Mouse (Mus musculus): Measurements from ENCODE around the gene Zfp654. TPM values are rescaled to one million over a fixed set of nuclear protein-coding genes. Genes with fewer than 3 reads are reported as not detected.

The Zfp654 gene
- polyA plus RNA-seq, 1 experiment from 2014 or later: 2.4 TPM

GRCm38 (mm10) chr16:64803041-64803440 lies 48.4 kb downstream of the Zfp654 start:
- DNase-seq (ENCODE audit: low spot score) (no peak), ATAC-seq (ENCODE audit: low FRiP score, low TSS enrichment) (no peak)
- Histone ChIP-seq H3K4me3 (ENCODE audit: low read depth, low read length) (no peak overlapping the region), H3K27ac (replicated peaks) (no peak overlapping the region), H3K27me3 (ENCODE audit: control insufficient read depth, insufficient read depth, low read length) (no peaks in the 10 kb centered on the region), H3K9ac (ENCODE audit: low read length) (no peak overlapping the region), H3K9me3 (ENCODE audit: control insufficient read depth, low read length) (no peaks in the 10 kb centered on the region), H3K4me1 (replicated peaks; ENCODE audit: control insufficient read depth, insufficient read depth) (no peaks in the 10 kb centered on the region), H3K36me3 (ENCODE audit: control insufficient read depth, insufficient read depth, low read length) (no peaks in the 10 kb centered on the region; the same call in 1 of the 2 replicates), H3K4me2 (replicated peaks; ENCODE audit: low read depth) (no peak overlapping the region)
- 65% methylated on average over 3 of the region's 3 CpGs for WGBS
- TF ChIP-seq EP300 (optimal IDR thresholded peaks at IDR 0.05): no peak
- no peak for TF ChIP-seq CTCF (IDR thresholded peaks at IDR 0.05; ENCODE audit: low read depth)

GRCm38 (mm10) chr16:64801638-64802037 lies 49.8 kb downstream of the Zfp654 start:
- no peak overlapping the region for H3K4me3 ChIP-seq (ENCODE audit: low read depth, low read length)
- ATAC-seq (ENCODE audit: low FRiP score, low TSS enrichment): no peak
- no peaks in the 10 kb centered on the region for H3K9me3 ChIP-seq (ENCODE audit: control insufficient read depth, low read length)
- no peak overlapping the region for H3K9ac ChIP-seq (ENCODE audit: low read length)
- H3K4me1 ChIP-seq (replicated peaks; ENCODE audit: control insufficient read depth, insufficient read depth): no peaks in the 10 kb centered on the region
- H3K27ac ChIP-seq (replicated peaks): no peak overlapping the region
- no peak overlapping the region for H3K4me2 ChIP-seq (replicated peaks; ENCODE audit: low read depth)
- no peaks in the 10 kb centered on the region for H3K27me3 ChIP-seq (ENCODE audit: control insufficient read depth, insufficient read depth, low read length)
- DNase-seq (ENCODE audit: low spot score): no peak
- no peak for TF ChIP-seq EP300 (optimal IDR thresholded peaks at IDR 0.05)
- TF ChIP-seq CTCF (IDR thresholded peaks at IDR 0.05; ENCODE audit: low read depth): no peak
- H3K36me3 ChIP-seq (ENCODE audit: control insufficient read depth, insufficient read depth, low read length): no peaks in the 10 kb centered on the region; the same call in 1 of the 2 replicates

- H3K4me2 ChIP-seq (replicated peaks; ENCODE audit: low read depth): no peak overlapping the region
- no peak overlapping the region for H3K9ac ChIP-seq (ENCODE audit: low read length)
- 95% methylated on average over 5 of the region's 5 CpGs for whole genome bisulfite sequencing
- no peak for DNase-seq (ENCODE audit: low spot score)
- no peaks in the 10 kb centered on the region for H3K27me3 ChIP-seq (ENCODE audit: control insufficient read depth, insufficient read depth, low read length)
- no peak overlapping the region for H3K27ac ChIP-seq (replicated peaks)
- TF ChIP-seq CTCF (IDR thresholded peaks at IDR 0.05; ENCODE audit: low read depth): no peak
- TF ChIP-seq EP300 (optimal IDR thresholded peaks at IDR 0.05): no peak
- H3K4me1 ChIP-seq (replicated peaks; ENCODE audit: control insufficient read depth, insufficient read depth): no peaks in the 10 kb centered on the region
- no peaks in the 10 kb centered on the region for H3K9me3 ChIP-seq (ENCODE audit: control insufficient read depth, low read length)
- no peaks in the 10 kb centered on the region; the same call in 1 of the 2 replicates for H3K36me3 ChIP-seq (ENCODE audit: control insufficient read depth, insufficient read depth, low read length)
- no peak overlapping the region for H3K4me3 ChIP-seq (ENCODE audit: low read depth, low read length)
- ATAC-seq (ENCODE audit: low FRiP score, low TSS enrichment): no peak
Observed at GRCm38 (mm10) chr16:64800393-64800792, 51.1 kb downstream of the Zfp654 start.

- H3K36me3 ChIP-seq (ENCODE audit: control insufficient read depth, insufficient read depth, low read length): no peaks in the 10 kb centered on the region; the same call in 1 of the 2 replicates
- no peaks in the 10 kb centered on the region for H3K4me1 ChIP-seq (replicated peaks; ENCODE audit: control insufficient read depth, insufficient read depth)
- H3K4me2 ChIP-seq (replicated peaks; ENCODE audit: low read depth): no peak overlapping the region
- WGBS: 58% methylated on average over 2 of the region's 2 CpGs
- H3K9me3 ChIP-seq (ENCODE audit: control insufficient read depth, low read length): no peaks in the 10 kb centered on the region
- no peak for ATAC-seq (ENCODE audit: low FRiP score, low TSS enrichment)
- no peak overlapping the region for H3K27ac ChIP-seq (replicated peaks)
- H3K9ac ChIP-seq (ENCODE audit: low read length): no peak overlapping the region
- H3K27me3 ChIP-seq (ENCODE audit: control insufficient read depth, insufficient read depth, low read length): no peaks in the 10 kb centered on the region
- no peak for DNase-seq (ENCODE audit: low spot score)
- TF ChIP-seq CTCF (IDR thresholded peaks at IDR 0.05; ENCODE audit: low read depth) (no peak), EP300 (optimal IDR thresholded peaks at IDR 0.05) (no peak)
- no peak overlapping the region for H3K4me3 ChIP-seq (ENCODE audit: low read depth, low read length)
Observed at GRCm38 (mm10) chr16:64794802-64795201, 56.6 kb downstream of the Zfp654 start.

GRCm38 (mm10) chr16:64789706-64790105 lies 61.7 kb downstream of the Zfp654 start:
- 86% methylated on average over 3 of the region's 3 CpGs for WGBS
- Histone ChIP-seq H3K4me1 (replicated peaks; ENCODE audit: control insufficient read depth, insufficient read depth) (no peaks in the 10 kb centered on the region), H3K27ac (replicated peaks) (no peak overlapping the region), H3K9ac (ENCODE audit: low read length) (no peak overlapping the region), H3K4me2 (replicated peaks; ENCODE audit: low read depth) (no peak overlapping the region), H3K4me3 (ENCODE audit: low read depth, low read length) (no peak overlapping the region), H3K27me3 (ENCODE audit: control insufficient read depth, insufficient read depth, low read length) (no peaks in the 10 kb centered on the region), H3K36me3 (ENCODE audit: control insufficient read depth, insufficient read depth, low read length) (no peaks in the 10 kb centered on the region; the same call in 1 of the 2 replicates), H3K9me3 (ENCODE audit: control insufficient read depth, low read length) (no peaks in the 10 kb centered on the region)
- DNase-seq (ENCODE audit: low spot score): no peak
- ATAC-seq (ENCODE audit: low FRiP score, low TSS enrichment): no peak
- no peak for TF ChIP-seq CTCF (IDR thresholded peaks at IDR 0.05; ENCODE audit: low read depth)
- TF ChIP-seq EP300 (optimal IDR thresholded peaks at IDR 0.05): no peak

- H3K4me2 ChIP-seq (replicated peaks; ENCODE audit: low read depth): no peak overlapping the region
- WGBS: 63% methylated on average over 1 of the region's 1 CpGs
Observed at GRCm38 (mm10) chr16:64775516-64775915, 75.9 kb downstream of the Zfp654 start.

More at GRCm38 (mm10) chr16:64775516-64775915, 75.9 kb downstream of the Zfp654 start:
- TF ChIP-seq EP300 (optimal IDR thresholded peaks at IDR 0.05) (no peak), CTCF (IDR thresholded peaks at IDR 0.05; ENCODE audit: low read depth) (no peak)
- Histone ChIP-seq H3K27ac (replicated peaks) (no peak overlapping the region), H3K9me3 (ENCODE audit: control insufficient read depth, low read length) (no peaks in the 10 kb centered on the region), H3K9ac (ENCODE audit: low read length) (no peak overlapping the region), H3K27me3 (ENCODE audit: control insufficient read depth, insufficient read depth, low read length) (no peaks in the 10 kb centered on the region), H3K4me3 (ENCODE audit: low read depth, low read length) (no peak overlapping the region), H3K4me1 (replicated peaks; ENCODE audit: control insufficient read depth, insufficient read depth) (no peaks in the 10 kb centered on the region), H3K36me3 (ENCODE audit: control insufficient read depth, insufficient read depth, low read length) (no peaks in the 10 kb centered on the region)
- ATAC-seq (ENCODE audit: low FRiP score, low TSS enrichment) (no peak), DNase-seq (ENCODE audit: low spot score) (no peak)

All from stomach, postnatal 0 days (tissue).